Comparison of ENCODE assay signal across 7 mouse cellular contexts in genomic region chr4:153975768-153976167, GRCm38 (mm10). TPM values are rescaled to one million over a fixed set of nuclear protein-coding genes. Genes with fewer than 3 reads are reported as not detected.
DNase-seq lines count a peak whose midpoint lies in the region; ATAC-seq lines count a peak whose summit lies in the region.

No protein-coding gene starts in this region.

- H3K36me3 ChIP-seq in embryonic facial prominence, embryonic 15.5 days = peaks cover 33% of the 10 kb centered on the region
- H3K36me3 ChIP-seq in limb, embryonic 12.5 days = peaks cover 37% of the 10 kb centered on the region
- peaks cover 16% of the 10 kb centered on the region for H3K36me3 ChIP-seq in stomach, embryonic 15.5 days

- 42% methylated on average over 6 of the region's 6 CpGs for WGBS in embryonic facial prominence, embryonic 15.5 days
- WGBS in limb, embryonic 12.5 days = 40% methylated on average over 6 of the region's 6 CpGs
- WGBS in stomach, embryonic 15.5 days = 35% methylated on average over 6 of the region's 6 CpGs

- H3K4me3 ChIP-seq in embryonic facial prominence, embryonic 15.5 days (replicated peaks) = peak overlapping the region; percentile 99
- H3K4me3 ChIP-seq in limb, embryonic 12.5 days (replicated peaks) = peak overlapping the region; percentile 90
- peak overlapping the region; percentile 98 for H3K4me3 ChIP-seq in stomach, embryonic 15.5 days (replicated peaks)

- H3K9me3 ChIP-seq in embryonic facial prominence, embryonic 15.5 days (replicated peaks) = no peaks in the 10 kb centered on the region
- no peaks in the 10 kb centered on the region for H3K9me3 ChIP-seq in limb, embryonic 12.5 days
- no peaks in the 10 kb centered on the region for H3K9me3 ChIP-seq in stomach, embryonic 15.5 days

- ATAC-seq in embryonic facial prominence, embryonic 15.5 days (ENCODE audit: insufficient number of reproducible peaks, low FRiP score, low TSS enrichment, low read depth) = no peak
- no peak for ATAC-seq in limb, embryonic 12.5 days (ENCODE audit: insufficient number of reproducible peaks, insufficient read depth, low FRiP score, low TSS enrichment, low read depth)
- no peak for ATAC-seq in stomach, embryonic 15.5 days (ENCODE audit: insufficient read depth, low FRiP score, low read depth)

- no peak overlapping the region for H3K27ac ChIP-seq in embryonic facial prominence, embryonic 15.5 days (replicated peaks)
- no peak overlapping the region for H3K27ac ChIP-seq in limb, embryonic 12.5 days
- H3K27ac ChIP-seq in stomach, embryonic 15.5 days = no peak overlapping the region

- peak overlapping the region; percentile 95; the same call in 1 of the 2 replicates for H3K9ac ChIP-seq in embryonic facial prominence, embryonic 15.5 days
- peak overlapping the region; percentile 83 for H3K9ac ChIP-seq in limb, embryonic 12.5 days (replicated peaks)
- H3K9ac ChIP-seq in stomach, embryonic 15.5 days = peak overlapping the region; percentile 85; the same call in 1 of the 2 replicates

- H3K4me2 ChIP-seq in embryonic facial prominence, embryonic 15.5 days (replicated peaks) = peak overlapping the region; percentile 95
- H3K4me2 ChIP-seq in limb, embryonic 12.5 days = peak overlapping the region; percentile 93
- peak overlapping the region; percentile 94 for H3K4me2 ChIP-seq in stomach, embryonic 15.5 days

- peaks cover 18% of the 10 kb centered on the region for H3K4me1 ChIP-seq in embryonic facial prominence, embryonic 15.5 days
- H3K4me1 ChIP-seq in limb, embryonic 12.5 days (replicated peaks) = peaks cover 25% of the 10 kb centered on the region
- H3K4me1 ChIP-seq in stomach, embryonic 15.5 days = peaks cover 13% of the 10 kb centered on the region

- DNase-seq in retina, embryonic 14.5 days (ENCODE audit: low spot score) = peak; percentile 9
- DNase-seq in retina, postnatal 1 day = no peak
- no peak for DNase-seq in yolk sac, embryonic 10.5 days (ENCODE audit: low spot score)
- no peak for DNase-seq in adrenal gland, adult (ENCODE audit: inconsistent age in 2 of 2, low spot score in 1 of 2)

- no peaks in the 10 kb centered on the region for H3K27me3 ChIP-seq in embryonic facial prominence, embryonic 15.5 days
- no peaks in the 10 kb centered on the region for H3K27me3 ChIP-seq in limb, embryonic 12.5 days
- no peaks in the 10 kb centered on the region for H3K27me3 ChIP-seq in stomach, embryonic 15.5 days (replicated peaks)

RNA-seq across cellular contexts. Expression of gene Cep104, which starts 0.8 kb away (rescaled TPM):
- 14.9 and 16.1 TPM in 2 replicates for polyA plus RNA-seq in embryonic facial prominence, embryonic 15.5 days (2015; fragmentation: Nextera tagmentation; extraction: Ambion mirVana)
- polyA plus RNA-seq in limb, embryonic 12.5 days (2016; fragmentation: Nextera tagmentation; extraction: Ambion mirVana) = 20.4 and 21.0 TPM in 2 replicates
- 14.1 and 15.8 TPM in 2 replicates for polyA plus RNA-seq in stomach, embryonic 15.5 days (2015; fragmentation: Nextera tagmentation; extraction: Ambion mirVana)

RNA-seq across cellular contexts. Expression of gene Dffb, which starts 0.8 kb away (rescaled TPM):
- polyA plus RNA-seq in embryonic facial prominence, embryonic 15.5 days (2015; fragmentation: Nextera tagmentation; extraction: Ambion mirVana) = 12.7 and 15.0 TPM in 2 replicates
- polyA plus RNA-seq in limb, embryonic 12.5 days (2016; fragmentation: Nextera tagmentation; extraction: Ambion mirVana) = 14.9 and 15.9 TPM in 2 replicates
- polyA plus RNA-seq in stomach, embryonic 15.5 days (2015; fragmentation: Nextera tagmentation; extraction: Ambion mirVana) = 11.5 and 13.8 TPM in 2 replicates

RNA-seq across cellular contexts. Expression of gene A430005L14Rik, which starts 18.7 kb away (rescaled TPM):
- 74.7 and 79.0 TPM in 2 replicates for polyA plus RNA-seq in embryonic facial prominence, embryonic 15.5 days (2015; fragmentation: Nextera tagmentation; extraction: Ambion mirVana)
- 105 and 116 TPM in 2 replicates for polyA plus RNA-seq in limb, embryonic 12.5 days (2016; fragmentation: Nextera tagmentation; extraction: Ambion mirVana)
- 71.8 and 72.4 TPM in 2 replicates for polyA plus RNA-seq in stomach, embryonic 15.5 days (2015; fragmentation: Nextera tagmentation; extraction: Ambion mirVana)

RNA-seq across cellular contexts. Expression of gene Lrrc47, which starts 35.8 kb away (rescaled TPM):
- 21.3 and 23.1 TPM in 2 replicates for polyA plus RNA-seq in embryonic facial prominence, embryonic 15.5 days (2015; fragmentation: Nextera tagmentation; extraction: Ambion mirVana)
- 34.4 and 37.8 TPM in 2 replicates for polyA plus RNA-seq in limb, embryonic 12.5 days (2016; fragmentation: Nextera tagmentation; extraction: Ambion mirVana)
- 20.9 and 23.5 TPM in 2 replicates for polyA plus RNA-seq in stomach, embryonic 15.5 days (2015; fragmentation: Nextera tagmentation; extraction: Ambion mirVana)

RNA-seq across cellular contexts. Expression of gene Smim1, which starts 50.3 kb away (rescaled TPM):
- polyA plus RNA-seq in embryonic facial prominence, embryonic 15.5 days (2015; fragmentation: Nextera tagmentation; extraction: Ambion mirVana) = 28.4 TPM in 2 replicates
- 6.3 and 8.1 TPM in 2 replicates for polyA plus RNA-seq in limb, embryonic 12.5 days (2016; fragmentation: Nextera tagmentation; extraction: Ambion mirVana)
- polyA plus RNA-seq in stomach, embryonic 15.5 days (2015; fragmentation: Nextera tagmentation; extraction: Ambion mirVana) = 62.3 and 73.8 TPM in 2 replicates
